Mouse (Mus musculus) lung, postnatal 0 days (tissue): Measurements from ENCODE around the gene Dnajb11. TPM values are rescaled to one million over a fixed set of nuclear protein-coding genes. Genes with fewer than 3 reads are reported as not detected.

Source experiments
- ATAC-seq: fragments of 200-750 bp; cut with Nextera tagmentation; 2 replicates; pipeline ENCODE4 v1.8.0; 2017; ENCODE audit warnings: moderate library complexity
- DNase-seq: peaks from one replicate; pipeline ENCODE4 v3.0.0-alpha.2; 2016; ENCODE audit warnings: low spot score
- H3K27ac ChIP-seq: fragments of 300-500 bp; sonication (generic); 2 replicates; pipeline ENCODE4 v1.5.1; 2014; ENCODE audit warnings: antibody characterized with exemption, mild to moderate bottlenecking, low read length, mixed read lengths
- H3K27me3 ChIP-seq: fragments of 300-500 bp; sonication (generic); replicated peaks from 2 replicates; pipeline ENCODE4 v1.6.1; 2014; ENCODE audit warnings: low read length, mixed read lengths; ENCODE audit not compliant: insufficient read depth
- H3K36me3 ChIP-seq: fragments of 300-500 bp; sonication (generic); 2 replicates; pipeline ENCODE4 v1.6.1; 2014; ENCODE audit warnings: low read length, mixed read lengths; ENCODE audit not compliant: insufficient read depth
- H3K4me1 ChIP-seq: fragments of 300-500 bp; sonication (generic); 2 replicates; pipeline ENCODE4 v1.6.1; 2014; ENCODE audit warnings: antibody characterized with exemption, low read depth, low read length, mixed read lengths; ENCODE audit not compliant: insufficient read depth
- H3K4me2 ChIP-seq: fragments of 300-500 bp; sonication (generic); replicated peaks from 2 replicates; pipeline ENCODE4 v1.6.1; 2014; ENCODE audit warnings: low read depth, mild to moderate bottlenecking, low read length, moderate library complexity, mixed read lengths
- H3K4me3 ChIP-seq: fragments of 300-500 bp; sonication (generic); 2 replicates; pipeline ENCODE4 v1.5.1; 2014; ENCODE audit warnings: low read depth, low read length
- H3K9ac ChIP-seq: fragments of 300-500 bp; sonication (generic); replicated peaks from 2 replicates; pipeline ENCODE4 v1.6.1; 2014; ENCODE audit warnings: low read depth, mild to moderate bottlenecking
- H3K9me3 ChIP-seq: fragments of 300-500 bp; sonication (generic); 2 replicates; pipeline ENCODE4 v1.6.1; 2016; ENCODE audit warnings: low read length, mixed read lengths
- CTCF ChIP-seq: IDR thresholded peaks from 2 replicates; pipeline ENCODE4 v1.5.1; 2016; ENCODE audit warnings: antibody characterized with exemption, mild to moderate bottlenecking
- EP300 ChIP-seq: IDR thresholded peaks from 2 replicates; pipeline ENCODE4 v1.6.1; 2016; ENCODE audit warnings: antibody characterized with exemption, mild to moderate bottlenecking, control low read depth
- WGBS: fragments of 180-500 bp; shearing (Covaris S2); extraction: QIAGEN DNeasy Blood & Tissue Kit; methylation state at CpG from one replicate; pipeline ENCODE4 v1.1.7; 2014; 5-methylcytosine and 5-hydroxymethylcytosine counted together
- polyA plus RNA-seq: library from polyadenylated mRNA; unstranded; fragments of >200 nt; fragmentation: Nextera tagmentation; extraction: Ambion mirVana; gene quantifications from 2 replicates; pipeline ENCODE4 v1.2.1, GENCODE M21; 2015

Dnajb11 gene
- polyA plus RNA-seq, 1 experiment from 2014 or later, result 82.8 TPM

DNA sequence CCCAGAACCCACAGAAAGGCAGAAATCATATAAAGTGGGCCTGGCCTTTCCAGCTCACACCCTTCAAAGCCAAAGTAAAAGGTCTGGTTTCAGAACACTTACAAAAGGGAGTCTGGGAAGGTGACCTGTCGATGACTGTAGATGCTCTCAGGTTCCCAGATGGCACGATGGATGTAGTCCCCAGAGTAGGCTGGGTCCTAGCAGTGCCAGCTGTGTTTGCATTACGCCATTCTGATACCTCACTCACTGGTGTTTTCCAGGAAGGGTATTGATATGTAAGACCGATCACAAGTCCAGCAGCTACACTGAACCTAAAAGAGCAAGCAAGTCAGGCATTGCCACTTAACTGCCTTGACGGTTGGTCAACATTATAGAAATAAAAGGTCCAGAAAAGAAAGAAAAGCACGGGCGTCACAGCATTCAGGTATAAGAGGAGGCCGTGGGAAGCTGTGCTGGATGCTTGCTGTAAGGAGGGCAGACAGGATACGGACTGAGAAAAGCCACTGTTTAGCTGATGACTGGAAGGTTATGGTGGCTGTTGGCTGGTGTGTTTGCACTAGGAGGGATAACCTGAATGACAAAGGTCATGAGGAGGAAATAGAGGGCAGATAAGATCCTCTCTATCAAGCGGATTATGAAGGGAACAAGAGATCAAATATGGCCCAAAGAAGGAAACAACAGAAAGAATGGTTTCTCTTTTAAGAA, 42.4 kb downstream of the Dnajb11 start:
- H3K36me3 ChIP-seq, result no peaks in the 10 kb centered on the region

DNA sequence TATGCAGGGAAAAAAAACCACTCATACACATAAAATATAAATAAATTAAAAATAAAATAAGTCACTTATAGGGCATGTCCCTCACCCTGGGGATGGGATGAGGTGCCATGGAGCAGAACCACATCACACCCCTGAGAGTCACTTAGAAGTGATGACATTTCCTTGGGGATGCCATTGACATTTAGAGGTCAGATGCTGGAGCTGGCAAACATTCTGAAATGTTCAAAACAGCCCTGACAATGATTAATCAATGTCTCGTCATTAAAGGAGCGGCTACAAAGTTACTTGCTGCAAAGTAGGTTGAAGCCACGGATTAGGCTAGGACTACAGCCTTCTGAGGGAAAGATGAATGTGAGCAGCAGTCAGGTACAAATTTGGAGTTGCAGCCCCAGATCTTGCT, 43.7 kb downstream of the Dnajb11 start:
- Histone ChIP-seq H3K9me3 (no peaks in the 10 kb centered on the region), H3K4me3 (no peak overlapping the region), H3K27ac (no peak overlapping the region), H3K9ac (no peak overlapping the region), H3K36me3 (no peaks in the 10 kb centered on the region), H3K4me2 (no peak overlapping the region), H3K27me3 (no peaks in the 10 kb centered on the region), H3K4me1 (no peaks in the 10 kb centered on the region)
- no peak for DNase-seq
- ATAC-seq, result no peak
- no peak for TF ChIP-seq CTCF
- TF ChIP-seq EP300, result no peak
- 42% methylated on average over 3 of the region's 3 CpGs for whole genome bisulfite sequencing

More for the DNA sequence above, 42.4 kb downstream of the Dnajb11 start:
- TF ChIP-seq EP300, result no peak
- TF ChIP-seq CTCF, result no peak
- no peaks in the 10 kb centered on the region for H3K9me3 ChIP-seq
- no peaks in the 10 kb centered on the region for H3K4me1 ChIP-seq
- 58% methylated on average over 10 of the region's 10 CpGs for WGBS
- H3K4me3 ChIP-seq, result no peak overlapping the region
- no peaks in the 10 kb centered on the region for H3K27me3 ChIP-seq
- no peak overlapping the region for H3K9ac ChIP-seq
- ATAC-seq (no peak), DNase-seq (no peak)
- H3K4me2 ChIP-seq, result no peak overlapping the region
- H3K27ac ChIP-seq, result no peak overlapping the region

DNA sequence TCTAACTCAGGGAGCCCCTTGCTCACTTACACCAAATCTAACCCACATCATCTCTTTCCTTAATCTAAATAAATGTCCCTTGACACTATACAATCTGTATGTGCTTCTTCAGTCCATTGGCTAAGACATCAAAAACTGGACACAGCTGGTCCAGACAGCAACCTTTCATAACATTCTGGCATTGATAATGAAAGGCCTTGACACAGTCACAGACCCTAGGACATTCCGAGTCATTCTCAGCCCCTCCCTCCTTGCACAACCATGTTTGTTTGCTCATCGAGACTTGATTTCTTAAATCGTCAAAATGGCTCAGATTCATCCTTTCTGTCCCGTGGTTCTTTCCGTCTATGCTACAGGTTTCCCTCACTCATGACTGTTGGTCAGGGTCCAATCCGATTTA, 51.6 kb downstream of the Dnajb11 start:
- Histone ChIP-seq H3K4me3 (no peak overlapping the region), H3K36me3 (no peaks in the 10 kb centered on the region), H3K4me1 (no peaks in the 10 kb centered on the region), H3K27me3 (no peaks in the 10 kb centered on the region), H3K9ac (no peak overlapping the region), H3K4me2 (no peak overlapping the region), H3K9me3 (no peaks in the 10 kb centered on the region), H3K27ac (no peak overlapping the region)
- ATAC-seq, result no peak
- TF ChIP-seq EP300 (no peak), CTCF (no peak)
- 81% methylated on average over 6 of the region's 6 CpGs for WGBS
- DNase-seq, result no peak

DNA sequence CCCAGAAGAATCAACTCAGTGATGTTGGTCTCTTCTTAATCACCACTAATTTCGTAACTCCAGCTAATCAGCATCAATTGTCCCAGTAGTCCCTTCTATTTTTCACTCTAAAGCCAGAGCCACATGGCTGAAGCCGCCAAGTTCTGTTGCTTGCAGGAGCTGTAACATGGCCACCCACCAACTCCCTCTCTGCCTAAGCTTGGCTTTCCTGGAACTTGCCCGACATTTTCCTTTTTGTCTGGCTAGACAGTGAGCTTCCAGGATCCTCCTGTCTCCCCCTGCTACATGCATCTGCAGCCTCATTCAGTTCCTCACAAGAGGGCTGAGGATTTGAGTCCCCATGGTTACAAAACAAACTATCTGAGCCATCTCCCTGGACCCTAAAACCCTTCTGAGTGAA, 54.3 kb downstream of the Dnajb11 start:
- Histone ChIP-seq H3K4me3 (no peak overlapping the region), H3K9me3 (no peaks in the 10 kb centered on the region), H3K36me3 (no peaks in the 10 kb centered on the region), H3K27me3 (no peaks in the 10 kb centered on the region), H3K4me1 (no peaks in the 10 kb centered on the region), H3K4me2 (no peak overlapping the region), H3K27ac (no peak overlapping the region), H3K9ac (no peak overlapping the region)
- ATAC-seq, result no peak
- TF ChIP-seq EP300 (no peak), CTCF (no peak)
- DNase-seq, result no peak
- 67% methylated on average over 3 of the region's 3 CpGs for WGBS

DNA sequence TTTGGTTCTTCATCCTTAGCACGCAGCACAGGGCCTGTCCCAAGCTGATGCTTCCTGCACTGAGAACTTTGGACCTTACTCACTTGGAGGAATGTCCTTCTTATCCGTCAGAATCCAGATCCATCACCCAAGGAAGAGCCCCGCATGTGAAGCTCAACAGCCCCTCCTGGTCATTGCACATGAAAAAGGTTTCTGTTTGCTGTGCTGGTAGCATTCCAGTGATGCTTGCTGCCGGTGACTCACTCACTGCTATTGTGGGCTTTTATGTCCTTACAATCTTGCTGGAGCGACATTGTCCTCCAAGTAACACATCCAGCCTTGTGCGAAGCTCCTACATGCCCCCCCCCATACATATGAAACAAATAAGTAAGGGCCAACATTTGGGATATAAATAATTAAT, 55.2 kb downstream of the Dnajb11 start:
- WGBS, result 71% methylated on average over 6 of the region's 6 CpGs

DNA sequence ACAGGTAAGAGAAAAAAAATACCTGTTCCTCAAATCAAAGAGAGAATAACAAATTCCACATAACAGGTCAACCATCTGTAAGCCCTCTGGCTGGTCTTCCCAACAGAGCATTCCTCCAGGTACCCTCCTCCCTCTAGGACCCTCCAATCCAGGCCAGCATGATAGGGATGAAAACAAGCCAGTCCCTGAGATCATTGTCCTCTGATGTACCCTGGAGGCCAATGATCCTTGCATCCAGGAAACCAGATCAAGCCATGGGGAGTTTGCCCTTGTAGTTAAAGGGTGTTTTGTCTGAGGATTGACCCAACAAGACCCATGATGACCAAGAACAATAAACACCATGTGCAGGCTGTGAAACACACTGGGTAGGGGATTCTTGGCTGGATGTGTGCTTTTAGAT, 56.6 kb downstream of the Dnajb11 start:
- Histone ChIP-seq H3K36me3 (no peaks in the 10 kb centered on the region), H3K4me3 (no peak overlapping the region), H3K9me3 (no peaks in the 10 kb centered on the region), H3K27me3 (no peaks in the 10 kb centered on the region), H3K27ac (no peak overlapping the region), H3K4me2 (no peak overlapping the region), H3K9ac (no peak overlapping the region), H3K4me1 (no peaks in the 10 kb centered on the region)
- TF ChIP-seq CTCF, result no peak
- no peak for TF ChIP-seq EP300
- no peak for ATAC-seq
- no peak for DNase-seq

More for the DNA sequence above, 55.2 kb downstream of the Dnajb11 start:
- no peak for TF ChIP-seq EP300
- TF ChIP-seq CTCF, result no peak
- no peak overlapping the region for H3K4me3 ChIP-seq
- DNase-seq (no peak), ATAC-seq (no peak)
- no peaks in the 10 kb centered on the region for H3K27me3 ChIP-seq
- no peak overlapping the region for H3K4me2 ChIP-seq
- H3K9ac ChIP-seq, result no peak overlapping the region
- H3K9me3 ChIP-seq, result no peaks in the 10 kb centered on the region
- no peaks in the 10 kb centered on the region for H3K4me1 ChIP-seq
- no peaks in the 10 kb centered on the region for H3K36me3 ChIP-seq
- no peak overlapping the region for H3K27ac ChIP-seq

DNA sequence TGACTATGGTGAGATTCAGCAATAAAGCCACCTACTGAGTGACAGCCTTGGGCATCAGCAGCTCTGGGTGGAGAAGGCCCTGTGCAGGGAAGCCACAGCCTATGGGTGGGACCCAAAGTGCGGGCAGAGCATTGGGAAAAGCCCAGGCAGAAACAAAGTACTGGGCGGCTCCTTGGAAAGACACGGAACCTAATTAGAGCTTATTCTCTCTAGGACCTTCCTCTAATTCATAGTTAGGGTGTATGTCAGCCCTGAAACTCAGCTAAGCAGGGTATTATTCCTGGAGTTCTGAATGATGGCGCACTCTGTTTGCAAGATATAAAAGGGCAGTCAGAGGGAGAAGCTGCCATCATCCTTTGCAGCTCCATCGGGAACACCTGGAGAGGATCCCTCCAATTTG, 60.4 kb downstream of the Dnajb11 start, which contains the start of gene Fetub:
TSS of gene Fetub (plus strand) at position 301 of the 400 bp plus-strand sequence.
- Histone ChIP-seq H3K4me3 (no peak within 1 kb of the TSS), H3K36me3 (no peaks in the 10 kb centered on the region), H3K4me2 (no peak within 1 kb of the TSS), H3K9me3 (no peaks in the 10 kb centered on the region), H3K4me1 (no peaks in the 10 kb centered on the region), H3K27me3 (no peaks in the 10 kb centered on the region), H3K27ac (no peak within 1 kb of the TSS), H3K9ac (no peak within 1 kb of the TSS)
- no peak for TF ChIP-seq EP300
- TF ChIP-seq CTCF, result no peak
- WGBS, result 88% methylated on average over 5 of the region's 5 CpGs
- DNase-seq (no peak), ATAC-seq (no peak)
